Mouse (Mus musculus) Patski (cell line): ENCODE results near the gene Epn2. TPM values are rescaled to one million over a fixed set of nuclear protein-coding genes. Genes with fewer than 3 reads are reported as not detected.
"Not testable (repeated sequence)": the region's sequence is repeated elsewhere in the genome, so short reads cannot be mapped to it uniquely, and the experiment has no call there.

Experiments
- ATAC-seq: fragments of 100-300 bp; one replicate; pipeline ENCODE4 v1.8.0; 2021
- CTCF ChIA-PET: fragments of 350-600 bp; sonication (Branson Sonifier 250); formaldehyde crosslinking; loops from one replicate; lab custom pipeline; 2022; ENCODE audit warnings: inconsistent platforms; lab: Charles Lee
- POLR2A ChIA-PET: fragments of 350-600 bp; sonication (Branson Sonifier 250); formaldehyde crosslinking; loops from one replicate; lab custom pipeline; 2022; ENCODE audit warnings: antibody characterized with exemption, inconsistent platforms; lab: Charles Lee
- DNase-seq: peaks from one replicate; pipeline ENCODE4 v3.0.0-alpha.2; 2011; ENCODE audit warnings: low read depth, low spot score
- H3K27me3 ChIP-seq: fragments of 371-371 bp; one replicate; pipeline ENCODE4 v1.5.1; 2021
- CTCF ChIP-seq: fragments of 100-300 bp; IDR thresholded peaks from one replicate; pipeline ENCODE4 v1.5.1; 2021
- in situ Hi-C: fragments of 300-500 bp; cut with MboI; formaldehyde crosslinking; loops from 3 replicates; pipeline ENCODE4 v1.11.1; 2018; ENCODE audit warnings: low pct_unique_long_range_greater_than_20kb, mixed read lengths
- polyA plus RNA-seq: library from polyadenylated mRNA; unstranded; gene quantifications from one replicate; pipeline ENCODE4 v1.2.3, GENCODE M21; 2021

Epn2 gene
- polyA plus RNA-seq, 1 experiment from 2014 or later = 84.4 TPM

- in situ Hi-C loops = no loop called here
- TF ChIP-seq CTCF = no peak
- POLR2A ChIA-PET = interaction anchor here (1.4 kb wide), 1 partner anchor 18 kb away, joined by 3 read pairs; no protein-coding TSS in a partner anchor
Measured at GRCm38 (mm10) chr11:61598367-61598766, 18.9 kb upstream of the Epn2 start.

GRCm38 (mm10) chr11:61597471-61597870 lies 18.0 kb upstream of the Epn2 start:
- in situ Hi-C loops = no loop called here
- ATAC-seq (peak; percentile 66), DNase-seq (no peak)
- ChIA-PET CTCF (no interaction called here), POLR2A (no interaction called here)
- no peaks in the 10 kb centered on the region for H3K27me3 ChIP-seq
- TF ChIP-seq CTCF = no peak

More at GRCm38 (mm10) chr11:61598367-61598766, 18.9 kb upstream of the Epn2 start:
- no peaks in the 10 kb centered on the region for H3K27me3 ChIP-seq
- no peak for ATAC-seq
- CTCF ChIA-PET = interaction anchor here (1.0 kb wide), 1 partner anchor 12 kb away, joined by 4 read pairs; no protein-coding TSS in a partner anchor
- no peak for DNase-seq

DNA sequence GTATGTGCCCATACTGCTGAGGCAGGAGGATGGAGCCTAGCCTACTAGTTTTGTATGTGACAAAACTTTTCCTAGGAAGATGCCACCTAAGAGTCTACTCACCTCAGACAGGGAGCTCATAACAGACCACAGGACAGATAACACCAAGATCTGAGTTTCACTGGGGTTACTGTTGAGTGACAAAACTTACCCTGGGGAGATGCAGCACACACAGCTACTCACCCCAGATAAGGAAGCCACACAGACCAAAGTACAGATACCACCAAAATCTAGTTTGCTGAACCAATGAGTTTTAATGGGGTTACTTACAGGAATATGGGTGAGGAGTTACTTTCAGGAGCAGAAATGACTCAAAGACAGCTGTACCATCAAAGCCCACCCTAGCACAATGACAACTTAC lies 13.6 kb upstream of the Epn2 start:
- ChIA-PET CTCF (no interaction called here), POLR2A (interaction anchor here (1.0 kb wide), 1 partner anchor 15 kb away, joined by 3 read pairs; no protein-coding TSS in a partner anchor)
- in situ Hi-C loops = no loop called here
- H3K27me3 ChIP-seq = no peaks in the 10 kb centered on the region
- no peak for DNase-seq
- TF ChIP-seq CTCF = no peak
- ATAC-seq = no peak

DNA sequence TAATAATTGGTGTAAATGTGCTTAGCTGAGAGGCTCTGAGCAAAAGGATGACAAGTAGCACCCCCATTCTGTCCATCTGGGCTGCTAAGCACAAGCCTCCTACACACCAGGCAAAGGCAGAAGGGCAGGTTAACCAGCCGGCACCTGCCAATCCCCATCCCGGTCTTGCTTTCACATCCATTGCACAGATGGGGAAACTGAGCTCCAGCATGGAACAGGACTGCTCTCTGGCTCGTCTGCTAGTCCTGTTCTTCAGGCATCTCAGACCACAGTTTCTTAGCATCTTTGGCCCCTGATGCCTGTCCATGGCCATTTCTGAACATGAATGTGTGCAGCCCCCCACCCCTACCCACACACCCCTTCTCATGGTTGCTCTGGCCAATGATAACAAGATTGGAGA lies 12.6 kb upstream of the Epn2 start:
- ChIA-PET POLR2A (no interaction called here), CTCF (no interaction called here)
- no peaks in the 10 kb centered on the region for H3K27me3 ChIP-seq
- TF ChIP-seq CTCF = no peak
- no peak for DNase-seq
- in situ Hi-C loops = no loop called here
- no peak for ATAC-seq

- no peaks in the 10 kb centered on the region for H3K27me3 ChIP-seq
- ChIA-PET POLR2A (interaction anchor here (0.5 to 1.2 kb wide), 2 partner anchors 18 to 658 kb away, joined by 3 read pairs; no protein-coding TSS in a partner anchor), CTCF (no interaction called here)
- in situ Hi-C loops = no loop called here
- DNase-seq (no peak), ATAC-seq (no peak)
- TF ChIP-seq CTCF = no peak
Measured at GRCm38 (mm10) chr11:61590516-61591213, 11.2 kb upstream of the Epn2 start.

GRCm38 (mm10) chr11:61585421-61585820 lies 5.9 kb upstream of the Epn2 start:
- in situ Hi-C loops = no loop called here
- POLR2A ChIA-PET = interaction anchor here (0.6 kb wide), 1 partner anchor 650 kb away, joined by 5 read pairs; no protein-coding TSS in a partner anchor

GRCm38 (mm10) chr11:61584830-61585229 lies 5.3 kb upstream of the Epn2 start:
- no peak for TF ChIP-seq CTCF
- no peak for ATAC-seq
- ChIA-PET CTCF (no interaction called here), POLR2A (interaction anchor here (0.6 kb wide), 2 partner anchors 19 to 650 kb away, joined by 4 to 5 read pairs; no protein-coding TSS in a partner anchor)
- no peak for DNase-seq
- in situ Hi-C loops = no loop called here
- no peaks in the 10 kb centered on the region for H3K27me3 ChIP-seq

More at GRCm38 (mm10) chr11:61585421-61585820, 5.9 kb upstream of the Epn2 start:
- no peaks in the 10 kb centered on the region for H3K27me3 ChIP-seq
- TF ChIP-seq CTCF = no peak
- CTCF ChIA-PET = no interaction called here
- DNase-seq (no peak), ATAC-seq (no peak)

- DNase-seq (no peak), ATAC-seq (no peak)
- no peak for TF ChIP-seq CTCF
- ChIA-PET CTCF (interaction anchor here (0.9 kb wide), 1 partner anchor 56 kb away, joined by 3 read pairs; no protein-coding TSS in a partner anchor), POLR2A (interaction anchor here (0.6 kb wide), 1 partner anchor 19 kb away, joined by 4 read pairs; no protein-coding TSS in a partner anchor)
- in situ Hi-C loops = no loop called here
- H3K27me3 ChIP-seq = no peaks in the 10 kb centered on the region
Measured at GRCm38 (mm10) chr11:61584096-61584495, 4.6 kb upstream of the Epn2 start.

DNA sequence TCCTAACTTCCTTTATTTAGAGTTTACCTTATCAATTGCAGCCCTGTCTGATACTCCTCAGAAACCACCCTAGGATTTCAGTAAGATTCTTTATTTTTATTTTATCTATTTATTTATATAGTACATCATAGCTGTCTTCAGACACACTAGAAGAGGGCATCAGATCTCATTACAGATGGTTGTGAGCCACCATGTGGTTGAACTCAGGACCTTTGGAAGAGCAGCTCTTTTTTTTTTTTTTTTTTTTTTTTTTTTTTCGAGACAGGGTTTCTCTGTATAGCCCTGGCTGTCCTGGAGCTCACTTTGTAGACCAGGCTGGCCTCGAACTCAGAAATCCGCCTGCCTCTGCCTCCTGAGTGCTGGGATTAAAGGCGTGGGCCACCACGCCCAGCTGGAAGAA lies 3.3 kb upstream of the Epn2 start:
- DNase-seq, in situ Hi-C loops, CTCF ChIA-PET, H3K27me3 ChIP-seq, POLR2A ChIA-PET, ATAC-seq: not testable (repeated sequence)

DNA sequence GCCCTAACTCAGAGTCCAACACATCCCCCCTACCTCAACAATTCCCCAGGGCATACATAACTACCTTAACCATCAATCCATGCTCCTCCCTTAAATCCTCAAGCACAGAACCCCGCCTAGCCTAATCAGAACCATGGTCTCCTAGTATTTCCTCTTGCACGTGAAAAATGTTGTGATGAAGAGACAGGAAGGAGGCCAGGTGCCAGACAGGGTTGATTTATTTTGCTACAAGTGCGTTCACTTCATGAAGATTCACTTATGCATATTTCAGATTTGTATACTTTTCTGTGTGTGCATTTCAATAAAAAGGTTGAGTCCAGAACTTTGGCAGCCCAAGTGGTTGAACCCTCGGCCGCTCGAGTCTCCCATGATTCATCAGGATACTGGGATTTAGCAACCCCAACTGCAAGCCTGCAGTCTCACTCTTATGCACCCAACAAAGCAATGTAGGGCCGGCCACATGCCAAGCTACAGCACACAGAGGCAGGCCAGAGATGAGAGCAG lies 443 bp upstream of the Epn2 start:
- in situ Hi-C loops = loop anchor here (5.0 kb wide), 1 partner anchor 32 kb away; no protein-coding TSS in a partner anchor
- CTCF ChIA-PET = interaction anchor here (1.1 kb wide), 1 partner anchor 12 kb away, joined by 3 read pairs; no protein-coding TSS in a partner anchor
- no peak for TF ChIP-seq CTCF
- POLR2A ChIA-PET = interaction anchor here (2.2 kb wide), 1 partner anchor 16 kb away, joined by 11 read pairs; no protein-coding TSS in a partner anchor
- no peaks in the 10 kb centered on the region for H3K27me3 ChIP-seq
- DNase-seq = no peak
- ATAC-seq = no peak
